Mouse (Mus musculus) inflammation-experienced regulatory T-cells (primary cell): ENCODE data around the gene Mug2. TPM values are rescaled to one million over a fixed set of nuclear protein-coding genes. Genes with fewer than 3 reads are reported as not detected.

Experiments used
- polyA plus RNA-seq, 2 experiments: library from polyadenylated mRNA; unstranded; fragments of 100-300 nt; shearing (Covaris generic); gene quantifications; one replicate each; pipeline ENCODE4 v1.2.1; 2017

Mug2 gene
- polyA plus RNA-seq = not detected

GRCm38 (mm10) chr6:122006461-122006860 lies at the start of gene Mug2:
Mug2 (plus strand) TSS chr6:122006761.

Other genes starting within 250 kb of the Mug2 start
- gene Mug1, start 168.2 kb upstream of the Mug2 start, polyA plus RNA-seq = under 1 TPM; 0.10 to 0.40 TPM